Mouse (Mus musculus) intestine, embryonic 16.5 days (tissue): ENCODE data around the gene B3galt5. TPM values are rescaled to one million over a fixed set of nuclear protein-coding genes. Genes with fewer than 3 reads are reported as not detected.
A peak's percentile ranks its signal among the peaks of the same experiment; 100 is the strongest.

Source experiments
- ATAC-seq: fragments of 200-750 bp; cut with Nextera tagmentation; 2 replicates; pipeline ENCODE4 v1.8.0; 2017; ENCODE audit warnings: moderate TSS enrichment, moderate library complexity
- H3K27ac ChIP-seq: fragments of 300-500 bp; sonication (generic); 2 replicates; pipeline ENCODE4 v1.5.1; 2014; ENCODE audit warnings: mild to moderate bottlenecking, low read length
- H3K27me3 ChIP-seq: fragments of 300-500 bp; sonication (generic); replicated peaks from 2 replicates; pipeline ENCODE4 v1.6.1; 2014; ENCODE audit warnings: low read length, control low read depth, mixed read lengths; ENCODE audit not compliant: control insufficient read depth, insufficient read depth
- H3K36me3 ChIP-seq: fragments of 300-500 bp; sonication (generic); 2 replicates; pipeline ENCODE4 v1.6.1; 2014; ENCODE audit warnings: low read length, control low read depth; ENCODE audit not compliant: control insufficient read depth, insufficient read depth
- H3K4me1 ChIP-seq: fragments of 300-500 bp; sonication (generic); 2 replicates; pipeline ENCODE4 v1.6.1; 2014; ENCODE audit warnings: low read length, control low read depth, mixed read lengths; ENCODE audit not compliant: control insufficient read depth, insufficient read depth
- H3K4me2 ChIP-seq: fragments of 300-500 bp; sonication (generic); 2 replicates; pipeline ENCODE4 v1.6.1; 2014; ENCODE audit warnings: low read depth, low read length, control low read depth
- H3K4me3 ChIP-seq: fragments of 300-500 bp; sonication (generic); 2 replicates; pipeline ENCODE4 v1.5.1; 2014; ENCODE audit warnings: mild to moderate bottlenecking, low read length
- H3K9ac ChIP-seq: fragments of 300-500 bp; sonication (generic); 2 replicates; pipeline ENCODE4 v1.6.1; 2014; ENCODE audit warnings: low read depth, low read length
- H3K9me3 ChIP-seq: fragments of 300-500 bp; sonication (generic); 2 replicates; pipeline ENCODE4 v1.6.1; 2016; ENCODE audit warnings: low read length, control low read depth; ENCODE audit not compliant: control insufficient read depth
- WGBS: fragments of 180-500 bp; shearing (Covaris S2); extraction: QIAGEN DNeasy Blood & Tissue Kit; methylation state at CpG from one replicate; pipeline ENCODE4 v1.1.7; 2014; 5-methylcytosine and 5-hydroxymethylcytosine counted together
- polyA plus RNA-seq: library from polyadenylated mRNA; unstranded; fragments of >200 nt; fragmentation: Nextera tagmentation; extraction: Ambion mirVana; gene quantifications from 2 replicates; pipeline ENCODE4 v1.2.1, GENCODE M21; 2015

Gene B3galt5
- polyA plus RNA-seq = 1.4 and 2.1 TPM in 2 replicates

DNA sequence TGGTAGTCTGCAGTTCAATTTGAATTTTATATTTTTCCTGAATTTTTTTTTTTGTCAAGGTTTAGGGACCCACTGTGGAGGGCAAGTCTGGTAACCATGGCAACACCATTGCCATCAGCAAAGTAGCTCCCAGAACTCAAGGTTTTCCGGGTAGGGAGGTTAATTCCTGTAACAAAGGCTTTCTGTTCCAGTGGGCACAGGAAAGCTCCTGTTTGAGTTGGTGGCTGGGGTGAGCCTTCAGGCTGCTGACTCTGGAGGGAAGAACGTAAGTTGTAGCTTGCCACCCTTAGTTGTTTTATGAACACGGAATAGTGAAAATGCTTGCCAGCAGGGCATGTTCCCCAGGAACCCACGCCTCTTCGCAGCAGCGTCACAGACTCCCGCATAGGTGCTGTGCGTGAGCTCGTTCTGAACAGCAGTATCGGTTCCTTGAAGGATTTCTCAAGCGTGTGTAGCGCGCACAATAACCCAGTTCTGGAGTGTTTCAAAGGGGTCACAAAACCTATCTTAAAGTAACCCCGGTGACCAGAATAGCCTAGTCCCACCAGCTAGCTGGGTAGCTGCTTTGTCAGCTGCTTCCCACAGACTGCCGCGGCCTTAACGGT is at the start of gene B3galt5:
B3galt5 (plus strand) TSS at position 436 of the 605 bp plus-strand sequence.
- no peaks in the 10 kb centered on the region for H3K27me3 ChIP-seq
- H3K36me3 ChIP-seq = no peaks in the 10 kb centered on the region
- ATAC-seq = no peak
- no peaks in the 10 kb centered on the region for H3K4me1 ChIP-seq
- no peak within 1 kb of the TSS for H3K27ac ChIP-seq
- no peaks in the 10 kb centered on the region for H3K9me3 ChIP-seq
- no peak within 1 kb of the TSS for H3K4me2 ChIP-seq
- no peak within 1 kb of the TSS for H3K4me3 ChIP-seq
- H3K9ac ChIP-seq = no peak within 1 kb of the TSS
- WGBS = 72% methylated on average over 17 of the region's 17 CpGs

- WGBS = 87% methylated on average over 5 of the region's 5 CpGs
- H3K27me3 ChIP-seq = 0 out of 2 replicates have a peak, but pooled peaks cover 3% of the 10 kb centered on the region
- ATAC-seq = no peak
Observed at GRCm38 (mm10) chr16:96187619-96188018, 48.0 kb upstream of the B3galt5 start.

DNA sequence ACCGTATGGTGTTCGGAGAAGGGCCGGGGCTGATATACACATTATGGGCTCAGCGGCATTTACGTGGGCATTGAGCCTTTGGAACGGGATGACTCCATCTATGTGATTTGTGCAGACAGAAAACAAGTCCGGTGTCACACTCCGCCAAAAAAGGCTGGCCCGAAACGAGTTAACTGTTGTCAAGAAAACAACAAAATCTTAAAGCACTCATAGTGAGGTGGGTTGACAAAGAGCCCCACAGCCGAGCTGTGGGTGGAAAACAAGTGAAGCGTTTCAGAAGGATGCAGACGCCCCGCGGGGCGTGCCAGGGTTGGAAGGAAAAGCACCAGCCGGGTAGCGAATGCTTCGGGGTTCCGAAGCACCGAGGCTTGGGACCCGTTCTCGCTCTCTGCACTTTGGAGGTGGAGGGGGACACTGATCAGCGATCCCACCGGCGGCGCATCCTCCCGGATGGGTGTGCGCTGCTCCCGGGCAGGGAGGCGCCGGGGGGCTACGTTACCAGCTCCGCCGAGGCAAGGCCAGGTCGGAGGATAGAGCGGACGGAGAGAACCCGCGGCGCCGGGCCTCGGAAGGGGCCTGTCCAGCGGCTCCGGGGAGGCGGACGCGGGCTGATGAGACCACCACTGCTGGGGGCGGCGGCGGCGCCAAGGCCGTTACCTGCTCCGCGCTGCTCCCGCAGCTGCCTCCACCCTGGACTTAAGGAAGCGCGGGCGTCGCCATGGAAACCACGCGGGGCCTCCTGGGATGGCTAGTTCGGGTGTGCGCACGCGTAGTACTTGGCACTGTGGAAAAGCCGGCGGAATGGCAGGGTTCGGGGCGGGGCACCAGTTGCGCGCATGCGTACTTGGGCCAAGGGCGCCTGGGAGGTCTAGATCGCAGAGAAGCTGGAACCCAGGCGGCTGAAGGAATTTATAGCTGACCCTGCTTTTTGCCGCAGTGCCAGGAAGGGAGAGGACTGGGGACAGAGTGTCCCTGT is 43.8 kb upstream of the B3galt5 start, which contains the start of gene Lca5l:
Lca5l (minus strand) TSS at position 741 of the 976 bp plus-strand sequence.
- Histone ChIP-seq H3K4me3 (peak within 1 kb of the TSS; percentile 92), H3K27ac (peak within 1 kb of the TSS; percentile 48; the same call in 1 of the 2 replicates), H3K9ac (peak within 1 kb of the TSS; percentile 80), H3K36me3 (no peaks in the 10 kb centered on the region), H3K9me3 (0 out of 2 replicates have a peak, but pooled peaks cover 6% of the 10 kb centered on the region), H3K4me2 (peak within 1 kb of the TSS; percentile 96), H3K4me1 (0 out of 2 replicates have a peak, but pooled peaks cover 3% of the 10 kb centered on the region), H3K27me3 (0 out of 2 replicates have a peak, but pooled peaks cover 3% of the 10 kb centered on the region)
- WGBS = under 1% methylated on average over 75 of the region's 77 CpGs
- ATAC-seq = peak; percentile 99

More at GRCm38 (mm10) chr16:96187619-96188018, 48.0 kb upstream of the B3galt5 start:
- 0 out of 2 replicates have a peak, but pooled peaks cover 3% of the 10 kb centered on the region for H3K4me1 ChIP-seq
- no peak overlapping the region for H3K4me2 ChIP-seq
- H3K4me3 ChIP-seq = no peak overlapping the region
- no peak overlapping the region for H3K27ac ChIP-seq
- H3K9me3 ChIP-seq = peaks cover 4% of the 10 kb centered on the region; the same call in 1 of the 2 replicates
- H3K9ac ChIP-seq = no peak overlapping the region
- H3K36me3 ChIP-seq = no peaks in the 10 kb centered on the region

DNA sequence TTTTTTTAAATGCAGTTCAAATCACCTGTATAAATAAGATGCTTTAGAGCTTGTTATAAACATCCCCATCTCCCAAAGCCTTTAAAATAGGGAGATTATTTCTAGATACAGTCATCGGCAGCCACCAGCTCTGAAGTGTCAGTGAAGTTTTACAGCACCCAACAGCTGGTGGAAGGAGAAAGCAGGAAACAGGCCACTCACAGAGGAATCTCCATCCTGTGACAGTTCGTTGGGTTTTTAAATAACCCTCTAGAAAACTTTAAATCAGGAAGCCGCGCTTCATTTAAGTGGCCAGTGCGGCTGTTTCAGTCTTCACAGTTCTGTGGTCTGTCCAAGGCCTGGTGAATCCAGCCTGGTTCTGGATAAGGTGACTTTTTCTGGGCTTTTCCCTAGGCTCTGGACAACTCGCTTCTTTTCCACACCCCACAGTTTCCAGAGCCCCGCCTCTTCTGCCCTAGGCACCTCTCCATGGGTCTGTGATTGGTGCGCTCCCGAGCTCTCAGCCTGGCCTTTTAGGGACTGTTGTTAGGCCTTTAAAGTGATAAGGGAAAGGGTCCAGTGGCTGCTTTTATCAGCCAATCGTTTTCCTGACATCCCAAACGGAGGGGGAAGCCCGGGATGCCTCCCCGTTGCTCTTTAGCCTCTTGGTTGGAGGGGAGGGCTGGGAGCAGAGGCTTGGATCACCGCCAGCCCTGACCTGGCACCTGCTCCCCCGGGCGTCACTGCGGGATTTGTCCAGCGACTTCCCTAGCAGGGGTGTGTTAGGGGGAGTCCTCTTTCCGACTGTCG is 35.5 kb upstream of the B3galt5 start, which contains the start of gene Sh3bgr:
Sh3bgr (plus strand) TSS at position 538 of the 789 bp plus-strand sequence.
- Histone ChIP-seq H3K27ac (peak within 1 kb of the TSS; percentile 29), H3K4me3 (peak within 1 kb of the TSS; percentile 33), H3K4me2 (peak within 1 kb of the TSS; percentile 61), H3K4me1 (peaks cover 8% of the 10 kb centered on the region), H3K9me3 (0 out of 2 replicates have a peak, but pooled peaks cover 1% of the 10 kb centered on the region), H3K36me3 (no peaks in the 10 kb centered on the region), H3K27me3 (no peaks in the 10 kb centered on the region), H3K9ac (peak within 1 kb of the TSS; percentile 49)
- WGBS = 3% methylated on average over 20 of the region's 20 CpGs
- peak; percentile 90 for ATAC-seq

DNA sequence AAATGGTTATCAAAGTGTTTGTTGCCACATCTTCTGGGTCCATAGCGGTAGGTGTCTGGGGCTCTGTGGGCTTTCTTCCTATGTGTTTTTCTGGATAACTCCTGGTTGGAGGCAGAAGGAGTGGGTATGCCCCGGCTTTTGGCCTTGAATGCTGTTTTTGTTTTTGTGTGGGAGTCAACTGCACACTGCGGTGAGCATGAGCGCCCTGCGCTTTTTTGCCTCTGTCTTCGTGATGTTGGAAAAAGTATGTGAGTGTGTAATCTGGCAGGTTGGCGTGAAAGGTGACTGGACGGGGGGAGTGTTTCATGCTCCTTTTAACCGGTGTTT is 34.9 kb upstream of the B3galt5 start:
- Histone ChIP-seq H3K4me1 (peaks cover 8% of the 10 kb centered on the region), H3K9ac (peak overlapping the region; percentile 49), H3K27me3 (no peaks in the 10 kb centered on the region), H3K4me2 (peak overlapping the region; percentile 61), H3K4me3 (peak overlapping the region; percentile 33), H3K27ac (peak overlapping the region; percentile 29), H3K36me3 (no peaks in the 10 kb centered on the region), H3K9me3 (no peaks in the 10 kb centered on the region)
- ATAC-seq = no peak
- 36% methylated on average over 9 of the region's 9 CpGs for WGBS

DNA sequence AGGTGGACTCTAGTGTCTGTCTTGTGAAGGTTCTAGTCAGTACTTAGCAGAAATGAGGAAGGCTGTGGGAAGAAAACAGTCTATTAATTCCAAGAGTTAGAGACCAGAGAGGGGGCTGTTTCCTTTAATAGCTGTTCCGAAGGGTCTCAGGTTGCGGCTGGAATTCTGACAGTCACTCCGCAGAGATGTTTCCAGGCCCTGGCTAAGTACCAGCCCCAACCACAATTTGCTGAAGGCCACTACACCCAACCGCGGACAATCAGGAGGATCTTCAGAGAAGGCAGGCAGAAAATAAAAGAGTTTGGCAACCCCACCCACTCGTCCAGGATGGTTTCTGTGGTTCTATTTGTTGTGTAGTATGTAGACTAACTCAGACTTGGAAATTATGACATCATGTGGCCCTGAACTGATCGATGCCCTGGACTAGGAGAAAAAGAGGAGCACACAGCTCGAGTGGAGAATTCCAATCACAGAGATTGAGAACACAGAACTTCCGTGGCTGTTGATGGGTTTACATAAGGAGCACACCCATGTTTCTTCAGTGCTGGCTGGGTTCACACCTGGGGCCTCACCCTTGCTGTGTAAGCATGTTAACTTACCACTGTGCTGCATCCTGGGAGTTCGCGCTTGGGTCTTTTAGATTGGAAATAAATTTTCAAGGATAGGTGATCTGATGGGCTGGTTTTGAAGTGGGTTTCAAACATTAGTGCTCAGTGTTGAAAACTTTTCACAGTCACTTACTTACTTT is 33.9 kb upstream of the B3galt5 start:
- WGBS = 66% methylated on average over 11 of the region's 11 CpGs
- Histone ChIP-seq H3K4me1 (peaks cover 8% of the 10 kb centered on the region), H3K27ac (no peak overlapping the region), H3K9me3 (no peaks in the 10 kb centered on the region), H3K4me2 (0 out of 2 replicates have a peak overlapping the region, but pooled peaks have one; percentile 6), H3K36me3 (no peaks in the 10 kb centered on the region), H3K4me3 (no peak overlapping the region), H3K9ac (no peak overlapping the region), H3K27me3 (no peaks in the 10 kb centered on the region)
- ATAC-seq = no peak

GRCm38 (mm10) chr16:96209789-96210188 is 25.8 kb upstream of the B3galt5 start:
- H3K9ac ChIP-seq = no peak overlapping the region
- no peak for ATAC-seq
- no peak overlapping the region for H3K27ac ChIP-seq
- H3K4me1 ChIP-seq = no peaks in the 10 kb centered on the region; the same call in none of the 2 replicates
- no peaks in the 10 kb centered on the region for H3K27me3 ChIP-seq
- 81% methylated on average over 10 of the region's 10 CpGs for WGBS
- H3K4me3 ChIP-seq = no peak overlapping the region
- no peaks in the 10 kb centered on the region for H3K9me3 ChIP-seq
- H3K36me3 ChIP-seq = no peaks in the 10 kb centered on the region
- H3K4me2 ChIP-seq = no peak overlapping the region

GRCm38 (mm10) chr16:96210856-96211255 is 24.7 kb upstream of the B3galt5 start:
- no peak overlapping the region for H3K4me2 ChIP-seq
- no peak overlapping the region for H3K4me3 ChIP-seq
- 69% methylated on average over 7 of the region's 7 CpGs for WGBS
- no peaks in the 10 kb centered on the region for H3K27me3 ChIP-seq
- no peak overlapping the region for H3K9ac ChIP-seq
- H3K27ac ChIP-seq = peak overlapping the region; percentile 26; the same call in 1 of the 2 replicates
- no peaks in the 10 kb centered on the region for H3K9me3 ChIP-seq
- no peak for ATAC-seq
- H3K36me3 ChIP-seq = no peaks in the 10 kb centered on the region
- no peaks in the 10 kb centered on the region; the same call in none of the 2 replicates for H3K4me1 ChIP-seq
